Mouse (Mus musculus): Measurements from ENCODE around the gene Tmem37.

GRCm38 (mm10) chr1:120066625-120067024, 7.2 kb downstream of the Tmem37 start:
- TF ChIP-seq POLR2A (IDR thresholded peaks at IDR 0.05; ENCODE audit: insufficient read length, low read depth) (no peak), TCF12 (IDR thresholded peaks at IDR 0.05; ENCODE audit: insufficient read depth, poor library complexity, severe bottlenecking) (peak; percentile 35), POLR2AphosphoS2 (IDR thresholded peaks at IDR 0.05; ENCODE audit: insufficient read length, low read depth) (no peak), USF1 (IDR thresholded peaks at IDR 0.05; ENCODE audit: low read depth) (no peak), CEBPB (IDR thresholded peaks at IDR 0.05; ENCODE audit: insufficient read depth, poor library complexity, severe bottlenecking) (no peak), SRF (IDR thresholded peaks at IDR 0.05; ENCODE audit: control insufficient read depth, insufficient read length, low read depth) (no peak), E2F4 (IDR thresholded peaks at IDR 0.05; ENCODE audit: insufficient read depth) (no peak), MAX (IDR thresholded peaks at IDR 0.05; ENCODE audit: low read depth) (no peak)

Data from myocyte (in vitro differentiated cells).